Mouse (Mus musculus) cerebellum, postnatal 25 days (tissue): ENCODE measurements at regions not wholly inside any gene's neighbourhood (a gene's known extent, or its start where the extent isn't known, plus 50 kb on each side); places are given as distances from the start of the nearest gene placed in this dataset.
A peak's percentile ranks its signal among the peaks of the same experiment; 100 is the strongest.

ENCODE experiments used
- DNase-seq, 2 experiments: peaks; one replicate each; pipeline ENCODE4 v3.0.0; 2021; ENCODE audit warnings: mixed read lengths in 2 of 2

GRCm38 (mm10) chr2:45607393-45607792, 490.2 kb upstream of the Zeb2 start:
- DNase-seq: no peak

- no peak for DNase-seq
Measured at GRCm38 (mm10) chr2:45601332-45601900, 484.2 kb upstream of the Zeb2 start.

GRCm38 (mm10) chr2:45593765-45594164, 476.6 kb upstream of the Zeb2 start:
- no peak for DNase-seq

- no peak for DNase-seq
Measured at GRCm38 (mm10) chr2:45590980-45591379, 473.8 kb upstream of the Zeb2 start.

DNA sequence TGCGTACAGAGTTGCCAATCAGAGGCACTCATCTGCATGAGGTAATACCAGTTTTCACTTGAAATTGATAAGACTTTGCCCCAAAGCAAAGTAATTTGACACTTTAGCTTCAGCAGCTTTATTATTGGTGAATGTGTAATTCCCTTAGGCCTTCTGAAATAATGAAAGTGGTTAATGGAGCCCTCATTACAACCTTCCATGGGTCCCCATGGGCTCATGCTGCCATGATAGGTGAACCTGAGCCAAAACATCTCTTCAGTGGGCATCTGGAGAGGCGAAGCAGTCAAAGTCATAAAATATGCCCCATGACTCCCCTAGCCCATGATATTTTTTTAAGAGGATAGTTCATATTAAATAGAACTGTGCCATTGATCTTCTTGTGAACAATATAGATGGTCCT, 471.1 kb upstream of the Zeb2 start:
- no peak for DNase-seq

DNA sequence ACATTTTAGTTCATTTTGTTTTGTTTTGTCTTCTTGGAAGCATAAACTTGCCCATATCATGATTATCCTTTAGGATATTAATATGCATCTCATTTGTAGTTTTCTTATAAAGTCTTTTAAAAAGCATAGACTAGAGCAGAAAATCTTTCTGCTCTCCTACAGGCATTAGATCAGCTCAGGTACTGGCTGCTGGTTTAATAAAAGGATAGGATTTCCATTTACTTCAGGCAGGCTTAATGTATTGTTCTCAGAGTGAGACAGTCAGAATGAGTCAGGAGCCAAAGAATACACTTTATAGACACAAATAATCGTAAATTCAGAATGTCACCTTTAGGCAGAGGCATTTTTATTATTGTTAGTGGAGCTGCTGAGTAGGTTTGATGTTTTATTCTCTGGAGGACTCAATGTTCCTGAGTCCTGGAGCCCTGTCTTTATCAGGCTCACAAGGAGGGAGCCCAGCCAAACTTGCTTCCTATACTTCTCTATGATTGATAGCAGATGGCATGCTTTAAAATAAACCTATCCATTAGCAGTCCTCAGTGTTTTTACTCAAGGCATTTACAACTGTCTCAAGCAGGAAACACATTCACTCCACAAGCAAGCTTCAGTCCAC, 469.5 kb upstream of the Zeb2 start:
- no peak for DNase-seq

GRCm38 (mm10) chr2:45581549-45581925, 464.3 kb upstream of the Zeb2 start:
- no peak for DNase-seq

DNA sequence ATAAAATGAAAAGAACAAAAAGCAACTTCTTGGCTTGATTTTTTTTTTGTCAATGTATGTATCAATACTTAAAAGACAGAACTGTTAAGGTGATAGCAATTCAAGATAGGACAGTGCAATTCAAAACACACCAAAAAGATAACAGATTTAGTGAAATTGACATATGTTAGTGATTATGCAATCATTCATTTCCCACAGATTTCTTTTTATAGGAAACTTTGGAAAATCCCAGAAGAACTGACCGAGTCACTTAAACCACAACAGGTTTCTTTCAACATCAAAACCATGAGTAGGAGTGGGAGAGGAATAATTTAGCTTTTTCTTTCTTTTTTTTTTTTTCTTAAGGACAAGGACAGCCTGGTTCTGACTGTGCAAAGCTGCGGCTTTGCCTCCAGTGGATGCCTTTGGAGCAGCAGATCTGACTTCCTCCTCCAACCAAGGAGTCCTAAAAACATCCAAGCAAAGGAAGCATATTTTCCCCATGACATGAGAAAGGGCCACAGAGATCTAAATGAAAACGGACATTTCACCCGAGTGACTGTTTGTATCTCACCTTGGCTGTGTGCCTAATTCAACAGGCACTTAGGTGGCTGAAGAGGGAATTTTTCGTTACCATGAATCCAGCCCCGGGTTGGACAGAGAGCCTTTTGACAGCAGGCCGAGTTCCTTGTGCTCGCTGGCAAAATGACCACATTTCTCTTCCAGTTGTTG, 463.8 kb upstream of the Zeb2 start:
- DNase-seq: peak in 1 of 2 experiments; percentile 3

GRCm38 (mm10) chr2:45572906-45573305, 455.7 kb upstream of the Zeb2 start:
- no peak for DNase-seq

- no peak for DNase-seq
Measured at GRCm38 (mm10) chr2:45554707-45555106, 437.5 kb upstream of the Zeb2 start.

GRCm38 (mm10) chr2:45541394-45541793, 424.2 kb upstream of the Zeb2 start:
- DNase-seq: no peak

DNA sequence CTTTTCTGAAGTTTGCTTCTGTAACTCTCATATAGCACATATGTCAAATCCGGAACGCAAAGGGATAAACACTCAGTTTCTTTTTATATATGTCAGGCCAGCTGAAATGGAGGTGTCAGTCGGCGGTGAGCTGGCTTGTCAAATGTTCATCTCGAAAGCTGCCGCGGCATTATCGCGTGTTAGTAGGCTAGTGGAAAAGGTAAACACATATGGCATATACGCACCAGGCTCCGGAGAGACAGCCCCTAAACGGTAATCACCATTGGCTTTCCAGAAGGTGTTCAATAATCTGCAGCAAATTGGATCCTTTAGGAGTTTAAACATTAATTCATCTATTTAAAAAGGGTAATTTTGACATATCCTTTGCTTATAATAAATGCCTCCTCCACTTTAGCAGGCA, 421.8 kb upstream of the Zeb2 start:
- DNase-seq: no peak

DNA sequence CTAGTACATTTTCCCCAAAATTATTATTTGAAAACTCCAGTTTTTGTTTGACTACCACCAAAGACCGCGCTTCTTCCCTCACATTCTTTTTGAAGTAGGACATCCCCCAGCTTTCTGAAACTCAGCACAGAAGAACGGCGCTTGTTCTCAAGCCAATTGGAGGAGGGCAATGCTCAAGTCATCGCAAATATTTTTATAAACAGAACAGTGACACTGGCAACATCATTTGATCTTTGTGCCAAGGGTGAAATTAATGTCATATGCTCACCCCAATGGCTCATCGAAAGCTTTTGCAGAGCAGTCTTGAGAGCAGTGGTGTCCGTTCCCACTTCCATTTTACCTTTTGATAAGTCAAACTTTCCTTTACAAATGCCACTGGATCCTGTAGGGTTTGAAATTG, 420.5 kb upstream of the Zeb2 start:
- no peak for DNase-seq

GRCm38 (mm10) chr2:45534806-45535205, 417.6 kb upstream of the Zeb2 start:
- no peak for DNase-seq

- DNase-seq: no peak
Measured at GRCm38 (mm10) chr2:45522310-45522709, 405.1 kb upstream of the Zeb2 start.

DNA sequence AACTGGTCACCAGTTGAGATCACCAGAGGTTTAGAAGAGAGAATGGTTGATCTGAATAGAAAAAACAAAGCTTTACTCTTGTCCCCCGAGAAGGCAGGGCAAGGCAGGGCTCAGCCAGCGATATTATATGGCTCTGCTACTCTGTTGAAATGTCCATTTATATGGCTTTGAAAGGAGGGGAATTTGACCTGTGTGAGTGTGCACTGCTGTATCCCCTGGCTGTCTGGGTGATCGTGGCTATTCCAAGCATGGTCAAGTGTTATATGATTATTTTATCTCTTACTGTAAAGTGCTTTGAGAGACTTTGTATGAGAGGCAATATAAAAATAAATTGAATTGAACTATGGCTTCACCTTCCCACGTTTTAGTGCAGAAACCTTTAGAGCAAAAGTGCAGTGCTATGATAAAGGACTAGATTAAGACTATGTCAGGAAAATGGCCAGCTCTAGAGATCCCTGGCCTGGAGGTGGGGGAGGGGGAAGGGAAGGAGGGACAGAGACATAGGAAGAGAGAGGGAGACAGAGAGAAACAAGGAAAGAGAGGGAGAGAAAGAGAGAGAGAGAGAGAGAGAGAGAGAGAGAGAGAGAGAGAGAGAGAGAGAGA, 402.5 kb upstream of the Zeb2 start:
- no peak for DNase-seq

GRCm38 (mm10) chr2:45514290-45515180, 397.3 kb upstream of the Zeb2 start:
- no peak for DNase-seq

DNA sequence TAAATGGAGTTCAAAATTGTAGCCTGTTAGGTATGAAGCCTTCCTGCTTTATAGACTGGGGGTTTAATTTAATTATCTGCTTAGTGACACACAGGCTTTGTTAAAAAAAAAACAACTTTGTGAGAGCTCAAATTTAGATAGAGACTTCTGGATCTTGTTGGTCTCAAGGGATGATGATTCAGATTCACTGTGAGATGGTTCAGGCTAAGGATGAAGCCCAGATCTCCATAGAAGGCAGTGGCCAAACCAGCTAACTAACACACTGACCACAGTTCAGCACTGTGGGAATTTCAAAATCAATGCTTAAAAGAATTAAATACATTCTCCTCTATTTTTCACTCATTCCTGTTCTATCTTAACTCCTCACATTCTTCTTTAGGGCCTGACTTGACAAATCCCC, 395.7 kb upstream of the Zeb2 start:
- no peak for DNase-seq

DNA sequence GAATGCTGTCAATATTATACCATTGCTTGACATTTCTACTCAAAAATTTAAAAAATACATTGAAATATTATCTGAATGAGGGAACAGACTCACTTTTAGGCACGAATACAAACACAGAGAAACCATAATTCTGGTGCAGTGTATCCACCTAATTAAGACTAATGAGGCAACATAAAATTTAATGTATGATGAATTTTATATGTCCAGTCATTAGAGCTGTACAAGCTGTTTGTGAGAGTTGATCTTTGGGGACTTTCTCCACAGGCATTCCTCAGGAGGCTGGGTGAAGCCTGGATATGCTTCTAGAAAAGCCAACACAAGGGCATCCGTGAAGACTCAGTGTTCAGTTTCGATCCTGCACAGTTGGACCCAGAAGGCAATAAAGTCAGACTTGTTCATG, 394.6 kb upstream of the Zeb2 start:
- no peak for DNase-seq

GRCm38 (mm10) chr2:45504468-45504867, 387.3 kb upstream of the Zeb2 start:
- no peak for DNase-seq

DNA sequence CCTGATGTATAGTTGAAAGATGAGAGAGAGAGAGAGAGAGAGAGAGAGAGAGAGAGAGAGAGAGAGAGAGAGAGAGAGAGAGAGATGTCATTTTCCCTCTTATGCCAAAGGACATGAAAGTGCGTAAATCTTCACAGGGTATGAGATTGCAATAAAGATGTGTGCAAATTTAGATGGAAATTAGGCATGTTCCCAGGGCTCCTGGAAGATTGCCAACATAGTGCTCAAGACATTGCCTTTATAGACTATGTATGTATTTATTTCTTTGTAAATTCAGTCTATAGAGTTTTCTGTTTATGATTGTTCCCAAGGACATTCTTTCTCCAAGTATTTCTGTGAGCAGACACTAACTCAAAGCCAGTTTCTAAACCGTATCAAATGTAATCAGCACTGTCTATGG, 376.5 kb upstream of the Zeb2 start:
- DNase-seq: no peak

DNA sequence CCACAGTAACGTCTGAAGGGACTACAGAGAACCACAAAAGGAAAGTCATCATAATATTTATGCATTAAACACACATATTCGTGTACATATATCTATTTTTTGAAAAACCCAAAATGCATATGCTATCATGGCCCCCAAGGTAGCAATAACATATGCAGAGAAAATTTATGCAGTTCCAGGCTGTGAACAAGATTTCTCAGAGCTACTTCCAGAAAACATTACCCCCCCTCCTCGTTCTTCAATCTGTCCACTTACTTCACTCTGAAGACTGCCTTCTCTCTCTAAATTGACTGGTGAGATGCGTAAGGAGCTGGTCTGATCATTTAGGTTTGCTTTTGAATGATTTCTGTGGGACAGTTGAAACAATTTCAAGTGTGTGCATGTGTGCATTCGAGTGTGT, 369.3 kb upstream of the Zeb2 start:
- DNase-seq: no peak

GRCm38 (mm10) chr2:45485477-45485876, 368.3 kb upstream of the Zeb2 start:
- DNase-seq: no peak
